ENCODE assay signal across 8 mouse cellular contexts in genomic region chr9:56508835-56509451, GRCm38 (mm10).
DNase-seq lines count a peak whose midpoint lies in the region; ATAC-seq and TF ChIP-seq lines count a peak whose summit lies in the region.
"Had no signal": no experiment of that assay in that cellular context is flagged by ENCODE, and none has a peak within 500 bp of the region (broad histone marks: within the 10 kb centered on the region; RNA-seq: fewer than 3 reads in every experiment).

No protein-coding gene starts in this region.

- dilution Hi-C loops in CH12.LX (cut with MboI; ENCODE audit: extremely low pct_ligation_motif_present, extremely low pct_unique_long_range_greater_than_20kb, low sequenced_read_pairs): no loop called here

- peaks cover 6 to 26% of the 10 kb centered on the region in 2 experiments for H3K4me1 ChIP-seq in CH12.LX (ENCODE audit: control insufficient read depth in 1 of 2, insufficient read depth in 2 of 2)
- H3K4me1 ChIP-seq in heart, postnatal 0 days (ENCODE audit: control insufficient read depth, insufficient read depth): peaks cover 34% of the 10 kb centered on the region
- H3K4me1 ChIP-seq in hindbrain, postnatal 0 days (ENCODE audit: insufficient read depth, low read length): peaks cover 21% of the 10 kb centered on the region

- TF ChIP-seq POLR2A in CH12.LX (IDR thresholded peaks at IDR 0.05; ENCODE audit: low read depth, low read length): no peak

- H3K9me3 ChIP-seq in CH12.LX (replicated peaks; ENCODE audit: low read length): no peaks in the 10 kb centered on the region
- H3K9me3 ChIP-seq in heart, postnatal 0 days (replicated peaks; ENCODE audit: control insufficient read depth, low read length): no peaks in the 10 kb centered on the region
- no peaks in the 10 kb centered on the region for H3K9me3 ChIP-seq in hindbrain, postnatal 0 days (ENCODE audit: low read length)
- H3K9me3 ChIP-seq: embryonic facial prominence, embryonic 12.5 days had no signal

- no peak overlapping the region for H3K4me3 ChIP-seq in CH12.LX (replicated peaks in 1 of 3; ENCODE audit: low read depth in 2 of 3, low read length in 2 of 3, poor library complexity in 1 of 3)
- H3K4me3 ChIP-seq in heart, postnatal 0 days (ENCODE audit: low read depth, low read length): no peak overlapping the region
- no peak overlapping the region for H3K4me3 ChIP-seq in hindbrain, postnatal 0 days (ENCODE audit: low read length)
- H3K4me3 ChIP-seq: embryonic facial prominence, embryonic 12.5 days had no signal

- in situ Hi-C loops in CH12.LX (cut with MboI; ENCODE audit: low pct_ligation_motif_present, low pct_unique_long_range_greater_than_20kb, low sequenced_read_pairs): loop anchor here (10.0 kb wide), 1 partner anchor 304 kb away; no protein-coding TSS in a partner anchor

- no peak for ATAC-seq in heart, postnatal 0 days (ENCODE audit: insufficient read depth, low read depth)
- ATAC-seq in hindbrain, postnatal 0 days: no peak

- TF ChIP-seq RAD21 in CH12.LX (IDR thresholded peaks at IDR 0.05; ENCODE audit: low read depth, low read length): no peak

- DNase-seq in CH12.LX (ENCODE audit: extremely low read depth): no peak
- peak; percentile 53 for DNase-seq in T-cell, adult 2 months (ENCODE audit: low spot score)
- DNase-seq in heart, postnatal 0 days (ENCODE audit: low spot score): no peak
- peak; percentile 80 for DNase-seq in lung, postnatal 25 days (ENCODE audit: low spot score)
- DNase-seq in B cell, adult 2 months: no peak
- no peak for DNase-seq in left cerebral cortex, adult 8-10 months (ENCODE audit: low spot score in 2 of 2)
- no peak for DNase-seq in hindbrain, postnatal 0 days (ENCODE audit: low spot score)

- no peak for TF ChIP-seq CTCF in CH12.LX (conservative IDR thresholded peaks at IDR 0.05 in 1 of 2, IDR thresholded peaks at IDR 0.05 in 1 of 2; ENCODE audit: low read depth in 2 of 2, low read length in 2 of 2)
- no peak for TF ChIP-seq CTCF in heart, postnatal 0 days (IDR thresholded peaks at IDR 0.05; ENCODE audit: low read depth)
- no peak for TF ChIP-seq CTCF in hindbrain, postnatal 0 days (IDR thresholded peaks at IDR 0.05; ENCODE audit: low read depth)

- no peak for TF ChIP-seq EP300 in CH12.LX (IDR thresholded peaks at IDR 0.05; ENCODE audit: low read length)
- TF ChIP-seq EP300 in heart, postnatal 0 days (IDR thresholded peaks at IDR 0.05; ENCODE audit: low read depth): no peak

- H3K27ac ChIP-seq in CH12.LX (ENCODE audit: insufficient read depth, low read depth): no peak overlapping the region
- H3K27ac ChIP-seq in heart, postnatal 0 days (ENCODE audit: low read depth): peak overlapping the region; percentile 99
- no peak overlapping the region for H3K27ac ChIP-seq in hindbrain, postnatal 0 days
- H3K27ac ChIP-seq: embryonic facial prominence, embryonic 12.5 days had no signal

- no peaks in the 10 kb centered on the region for H3K36me3 ChIP-seq in CH12.LX (replicated peaks in 1 of 2; ENCODE audit: control insufficient read depth in 1 of 2, insufficient read depth in 1 of 2, low read length in 1 of 2)
- no peaks in the 10 kb centered on the region for H3K36me3 ChIP-seq in heart, postnatal 0 days (replicated peaks; ENCODE audit: control insufficient read depth, insufficient read depth, low read length)
- H3K36me3 ChIP-seq in hindbrain, postnatal 0 days (ENCODE audit: insufficient read depth, low read length): no peaks in the 10 kb centered on the region
- H3K36me3 ChIP-seq: embryonic facial prominence, embryonic 12.5 days had no signal

- no peaks in the 10 kb centered on the region for H3K27me3 ChIP-seq in CH12.LX (replicated peaks)
- H3K27me3 ChIP-seq in heart, postnatal 0 days (ENCODE audit: control insufficient read depth, insufficient read depth, low read length): no peaks in the 10 kb centered on the region
- H3K27me3 ChIP-seq in hindbrain, postnatal 0 days (ENCODE audit: insufficient read depth, low read length): no peaks in the 10 kb centered on the region
- H3K27me3 ChIP-seq: embryonic facial prominence, embryonic 12.5 days had no signal

- no peaks in the 10 kb centered on the region for H3K79me2 ChIP-seq in CH12.LX (replicated peaks; ENCODE audit: control insufficient read depth, extremely low read depth, insufficient read depth, poor library complexity, severe bottlenecking)

- no peak overlapping the region for H3K4me2 ChIP-seq in CH12.LX (ENCODE audit: insufficient read depth, low read depth, poor library complexity, severe bottlenecking)
- H3K4me2 ChIP-seq in heart, postnatal 0 days (ENCODE audit: low read depth, low read length): no peak overlapping the region
- H3K4me2 ChIP-seq in hindbrain, postnatal 0 days (ENCODE audit: low read depth, low read length): no peak overlapping the region
- H3K4me2 ChIP-seq: embryonic facial prominence, embryonic 12.5 days had no signal

- H3K9ac ChIP-seq in CH12.LX (ENCODE audit: insufficient read depth, low read depth): no peak overlapping the region
- H3K9ac ChIP-seq in heart, postnatal 0 days (replicated peaks; ENCODE audit: low read depth, low read length): no peak overlapping the region
- no peak overlapping the region for H3K9ac ChIP-seq in hindbrain, postnatal 0 days (replicated peaks; ENCODE audit: low read length)
- H3K9ac ChIP-seq: embryonic facial prominence, embryonic 12.5 days had no signal

- 26% methylated on average over 11 of the region's 11 CpGs for WGBS in heart, postnatal 0 days
- 55% methylated on average over 11 of the region's 11 CpGs for WGBS in hindbrain, postnatal 0 days

TF ChIP-seq in CH12.LX, 34 proteins besides CTCF, POLR2A, EP300 and RAD21:
- no peak for TF ChIP-seq MAX (IDR thresholded peaks at IDR 0.05; ENCODE audit: low read length)
- TF ChIP-seq BHLHE40 (IDR thresholded peaks at IDR 0.05; ENCODE audit: low read depth, low read length): 0 out of 2 replicates have a peak, but pooled peaks have one; percentile 32
TF ChIP-seq in CH12.LX: peak in this region for 1.

Comparison
In these comparisons a context has a peak if more than half of its experiments do, and no peak if none do; other contexts are left out.
1. DNase-seq: peak in T-cell, adult 2 months (single experiment) and lung, postnatal 25 days (single experiment); none in CH12.LX (single experiment), heart, postnatal 0 days (single experiment), B cell, adult 2 months (0 of 2), left cerebral cortex, adult 8-10 months (0 of 2) and hindbrain, postnatal 0 days (single experiment).